Comparison of ENCODE assay signal across 16 mouse cellular contexts in genomic region chr7:24534301-24534700, GRCm38 (mm10). TPM values are rescaled to one million over a fixed set of nuclear protein-coding genes. Genes with fewer than 3 reads are reported as not detected.
A peak's percentile ranks its signal among the peaks of the same experiment; 100 is the strongest.
DNase-seq lines count a peak whose midpoint lies in the region; ATAC-seq and TF ChIP-seq lines count a peak whose summit lies in the region.
"Had no signal": no experiment of that assay in that cellular context is flagged by ENCODE, and none has a peak within 500 bp of the region (broad histone marks: within the 10 kb centered on the region; RNA-seq: fewer than 3 reads in every experiment).

No protein-coding gene starts in this region.

- ATAC-seq in heart, embryonic 12.5 days (ENCODE audit: insufficient number of reproducible peaks, low FRiP score), result no peak
- ATAC-seq in embryonic facial prominence, embryonic 14.5 days (ENCODE audit: low read depth), result no peak
- no peak for ATAC-seq in limb, embryonic 14.5 days (ENCODE audit: low FRiP score, low read depth)
- ATAC-seq: activated CD4-positive, CD25-positive, alpha-beta regulatory T cell, adult 4 months; CD4-positive, CD25-positive, alpha-beta regulatory T cell, adult 4 months had no signal

- peaks cover 20% of the 10 kb centered on the region for H3K4me1 ChIP-seq in heart, embryonic 12.5 days (replicated peaks)
- H3K4me1 ChIP-seq in ES-Bruce4 (ENCODE audit: control insufficient read depth, insufficient read depth, low read length), result no peaks in the 10 kb centered on the region
- H3K4me1 ChIP-seq in embryonic facial prominence, embryonic 14.5 days (ENCODE audit: control insufficient read depth, insufficient read depth, low read length), result peaks cover 14% of the 10 kb centered on the region
- peaks cover 25% of the 10 kb centered on the region for H3K4me1 ChIP-seq in limb, embryonic 14.5 days (ENCODE audit: control insufficient read depth, insufficient read depth, low read length)
- peaks cover 21% of the 10 kb centered on the region for H3K4me1 ChIP-seq in thymus, adult 2 months (replicated peaks; ENCODE audit: control insufficient read depth, insufficient read depth, low read length)

- 0 out of 2 replicates have a peak, but pooled peaks cover 3% of the 10 kb centered on the region for H3K9me3 ChIP-seq in heart, embryonic 12.5 days (replicated peaks)
- H3K9me3 ChIP-seq in ES-Bruce4 (replicated peaks; ENCODE audit: control insufficient read depth, insufficient read depth, low read length, poor library complexity, severe bottlenecking), result no peaks in the 10 kb centered on the region
- H3K9me3 ChIP-seq in embryonic facial prominence, embryonic 14.5 days (ENCODE audit: control insufficient read depth, low read length), result no peaks in the 10 kb centered on the region
- H3K9me3 ChIP-seq in limb, embryonic 14.5 days (ENCODE audit: control insufficient read depth, low read length), result no peaks in the 10 kb centered on the region
- H3K9me3 ChIP-seq: embryonic facial prominence, embryonic 15.5 days; liver, embryonic 15.5 days had no signal

- H3K4me2 ChIP-seq in heart, embryonic 12.5 days, result peak overlapping the region; percentile 51
- H3K4me2 ChIP-seq in embryonic facial prominence, embryonic 14.5 days (ENCODE audit: low read depth, low read length), result no peak overlapping the region
- H3K4me2 ChIP-seq in limb, embryonic 14.5 days (replicated peaks; ENCODE audit: low read depth, low read length, severe bottlenecking), result 0 out of 2 replicates have a peak overlapping the region, but pooled peaks have one; percentile 3
- H3K4me2 ChIP-seq: embryonic facial prominence, embryonic 15.5 days; liver, embryonic 15.5 days had no signal

- H3K4me3 ChIP-seq in heart, embryonic 12.5 days, result peak overlapping the region; percentile 6; the same call in 1 of the 2 replicates
- H3K4me3 ChIP-seq in ES-Bruce4 (ENCODE audit: low read depth, low read length), result peak overlapping the region; percentile 61
- 0 out of 2 replicates have a peak overlapping the region, but pooled peaks have one; percentile 3 for H3K4me3 ChIP-seq in embryonic facial prominence, embryonic 14.5 days (ENCODE audit: low read depth, low read length)
- H3K4me3 ChIP-seq in limb, embryonic 14.5 days (replicated peaks; ENCODE audit: low read length), result no peak overlapping the region
- no peak overlapping the region for H3K4me3 ChIP-seq in thymus, adult 2 months (ENCODE audit: control insufficient read depth, insufficient read depth, low read length)
- H3K4me3 ChIP-seq: embryonic facial prominence, embryonic 15.5 days; liver, embryonic 15.5 days had no signal

- peaks cover 39% of the 10 kb centered on the region for H3K36me3 ChIP-seq in heart, embryonic 12.5 days
- no peaks in the 10 kb centered on the region for H3K36me3 ChIP-seq in ES-Bruce4 (ENCODE audit: control insufficient read depth, insufficient read depth, low read length, poor library complexity, severe bottlenecking)
- H3K36me3 ChIP-seq in embryonic facial prominence, embryonic 14.5 days (ENCODE audit: control insufficient read depth, insufficient read depth, low read length), result peaks cover 36% of the 10 kb centered on the region
- peaks cover 40% of the 10 kb centered on the region for H3K36me3 ChIP-seq in limb, embryonic 14.5 days (ENCODE audit: control insufficient read depth, insufficient read depth, low read length)
- peaks cover 7% of the 10 kb centered on the region; the same call in 1 of the 2 replicates for H3K36me3 ChIP-seq in thymus, adult 2 months (ENCODE audit: control insufficient read depth, insufficient read depth, low read length)

- H3K9ac ChIP-seq in heart, embryonic 12.5 days, result 0 out of 2 replicates have a peak overlapping the region, but pooled peaks have one; percentile 38
- peak overlapping the region; percentile 54 for H3K9ac ChIP-seq in ES-Bruce4 (ENCODE audit: low read depth, poor library complexity, severe bottlenecking)
- peak overlapping the region; percentile 19; the same call in 1 of the 2 replicates for H3K9ac ChIP-seq in embryonic facial prominence, embryonic 14.5 days (ENCODE audit: low read depth, low read length)
- no peak overlapping the region for H3K9ac ChIP-seq in limb, embryonic 14.5 days (ENCODE audit: low read depth, low read length, severe bottlenecking)
- H3K9ac ChIP-seq: embryonic facial prominence, embryonic 15.5 days; liver, embryonic 15.5 days had no signal

- TF ChIP-seq POLR2A in ES-Bruce4 (IDR thresholded peaks at IDR 0.05; ENCODE audit: insufficient read depth, low read length), result no peak
- no peak for TF ChIP-seq POLR2A in limb, embryonic 14.5 days (IDR thresholded peaks at IDR 0.05; ENCODE audit: borderline replicate concordance, extremely low read depth, insufficient read depth, insufficient read length)
- TF ChIP-seq POLR2A in thymus, adult 2 months (IDR thresholded peaks at IDR 0.05; ENCODE audit: control insufficient read depth, extremely low read depth, insufficient read depth, low read length, poor library complexity), result no peak

- H3K27ac ChIP-seq in heart, embryonic 12.5 days (ENCODE audit: poor library complexity, severe bottlenecking), result no peak overlapping the region
- H3K27ac ChIP-seq in ES-Bruce4 (ENCODE audit: insufficient read depth, low read length), result no peak overlapping the region
- no peak overlapping the region for H3K27ac ChIP-seq in embryonic facial prominence, embryonic 14.5 days (replicated peaks; ENCODE audit: low read depth, low read length)
- no peak overlapping the region for H3K27ac ChIP-seq in limb, embryonic 14.5 days (replicated peaks; ENCODE audit: low read depth, low read length)
- H3K27ac ChIP-seq in thymus, adult 2 months (ENCODE audit: control insufficient read depth, insufficient read depth, low read length), result no peak overlapping the region
- H3K27ac ChIP-seq: embryonic facial prominence, embryonic 15.5 days; liver, embryonic 15.5 days had no signal

- no peak for TF ChIP-seq CTCF in ES-Bruce4 (IDR thresholded peaks at IDR 0.05; ENCODE audit: low read depth, low read length)
- TF ChIP-seq CTCF in thymus, adult 2 months (IDR thresholded peaks at IDR 0.05; ENCODE audit: borderline replicate concordance, control insufficient read depth, extremely low read depth, insufficient read depth, low read length, poor library complexity), result no peak

- 36% methylated on average over 19 of the region's 19 CpGs for WGBS in heart, embryonic 12.5 days
- 26% methylated on average over 14 of the region's 19 CpGs for WGBS in embryonic facial prominence, embryonic 14.5 days
- WGBS in limb, embryonic 14.5 days, result 28% methylated on average over 16 of the region's 19 CpGs
- WGBS in thymus, adult 2 months, result 95% methylated on average over 19 of the region's 19 CpGs

- no peak for DNase-seq in heart, adult 18-20 months
- no peak for DNase-seq in embryonic facial prominence, embryonic 14.5 days (ENCODE audit: low spot score)
- DNase-seq in limb, embryonic 14.5 days (ENCODE audit: low spot score), result no peak
- DNase-seq in thymus, adult 2 months, result no peak
- DNase-seq in gastrocnemius, adult 18-20 months (ENCODE audit: low spot score), result no peak
- no peak for DNase-seq in kidney, adult 8-10 months
- DNase-seq: gastrocnemius, postnatal 25 days; retina, postnatal 1 day had no signal

- no peak for TF ChIP-seq EP300 in ES-Bruce4 (IDR thresholded peaks at IDR 0.05; ENCODE audit: insufficient read depth, low read depth, low read length)

- H3K27me3 ChIP-seq in heart, embryonic 12.5 days (replicated peaks), result peaks cover 14% of the 10 kb centered on the region
- no peaks in the 10 kb centered on the region for H3K27me3 ChIP-seq in ES-Bruce4 (ENCODE audit: control insufficient read depth, insufficient read depth, low read length, poor library complexity, severe bottlenecking)
- no peaks in the 10 kb centered on the region; the same call in 1 of the 2 replicates for H3K27me3 ChIP-seq in embryonic facial prominence, embryonic 14.5 days (replicated peaks; ENCODE audit: control insufficient read depth, insufficient read depth, low read length)
- H3K27me3 ChIP-seq in limb, embryonic 14.5 days (ENCODE audit: control insufficient read depth, insufficient read depth, low read length), result no peaks in the 10 kb centered on the region
- H3K27me3 ChIP-seq in thymus, adult 2 months (ENCODE audit: control insufficient read depth, insufficient read depth, low read length), result no peaks in the 10 kb centered on the region
- H3K27me3 ChIP-seq: embryonic facial prominence, embryonic 15.5 days; liver, embryonic 15.5 days had no signal

RNA-seq across cellular contexts. Expression of gene Irgq, which starts 3.8 kb away (rescaled TPM):
- polyA plus RNA-seq in heart, embryonic 12.5 days (2016; fragmentation: Nextera tagmentation; extraction: Ambion mirVana), result 9.0 TPM in 2 replicates
- 10 to 100 TPM; 15.3 to 18.3 TPM for total RNA-seq in heart, adult 18-20 months (2021)
- polyA plus RNA-seq in ES-Bruce4 (2011; ENCODE audit: insufficient read depth, insufficient read length, low read depth, missing spikeins), result 7.2 and 8.2 TPM in 2 replicates
- 11.4 and 12.0 TPM in 2 replicates for polyA plus RNA-seq in embryonic facial prominence, embryonic 14.5 days (2014; fragmentation: Nextera tagmentation; extraction: Ambion mirVana)
- 16.3 and 21.9 TPM in 2 replicates for polyA plus RNA-seq in limb, embryonic 14.5 days (2012; rRNA removed)
- polyA plus RNA-seq in limb, embryonic 14.5 days (2014; fragmentation: Nextera tagmentation; extraction: Ambion mirVana), result 10.7 TPM in 2 replicates
- 34.7 and 36.6 TPM in 2 replicates for polyA plus RNA-seq in thymus, adult 2 months (2012; rRNA removed)
- 10 to 100 TPM; 11.5 to 16.2 TPM for total RNA-seq in gastrocnemius, adult 18-20 months (2021)

RNA-seq across cellular contexts. Expression of gene Pinlyp, which starts 11.6 kb away (rescaled TPM):
- not detected in 2 replicates for polyA plus RNA-seq in heart, embryonic 12.5 days (2016; fragmentation: Nextera tagmentation; extraction: Ambion mirVana)
- total RNA-seq in heart, adult 18-20 months (2021), result not detected
- 1.1 TPM in 1 of 2 replicates, not detected in the other for polyA plus RNA-seq in ES-Bruce4 (2011; ENCODE audit: insufficient read depth, insufficient read length, low read depth, missing spikeins)
- polyA plus RNA-seq in embryonic facial prominence, embryonic 14.5 days (2014; fragmentation: Nextera tagmentation; extraction: Ambion mirVana), result 0.34 and 1.5 TPM in 2 replicates
- polyA plus RNA-seq in limb, embryonic 14.5 days (2012; rRNA removed), result 0.35 and 0.51 TPM in 2 replicates
- polyA plus RNA-seq in limb, embryonic 14.5 days (2014; fragmentation: Nextera tagmentation; extraction: Ambion mirVana), result 1.7 and 2.0 TPM in 2 replicates
- 3.6 and 5.4 TPM in 2 replicates for polyA plus RNA-seq in thymus, adult 2 months (2012; rRNA removed)
- total RNA-seq in gastrocnemius, adult 18-20 months (2021), result not detected
- total RNA-seq: gastrocnemius, postnatal 25 days; layer of hippocampus, postnatal 14 days had no signal
- polyA plus RNA-seq: activated CD4-positive, CD25-positive, alpha-beta regulatory T cell, adult 4 months; CD4-positive, CD25-positive, alpha-beta regulatory T cell, adult 4 months; intestine, embryonic 14.5 days; liver, embryonic 15.5 days had no signal

RNA-seq across cellular contexts. Expression of gene Xrcc1, which starts 11.8 kb away (rescaled TPM):
- 70.5 and 71.7 TPM in 2 replicates for polyA plus RNA-seq in heart, embryonic 12.5 days (2016; fragmentation: Nextera tagmentation; extraction: Ambion mirVana)
- 10 to 100 TPM; 21.7 to 23.9 TPM for total RNA-seq in heart, adult 18-20 months (2021)
- 84.8 and 85.8 TPM in 2 replicates for polyA plus RNA-seq in ES-Bruce4 (2011; ENCODE audit: insufficient read depth, insufficient read length, low read depth, missing spikeins)
- 88.4 and 97.9 TPM in 2 replicates for polyA plus RNA-seq in embryonic facial prominence, embryonic 14.5 days (2014; fragmentation: Nextera tagmentation; extraction: Ambion mirVana)
- 133 and 155 TPM in 2 replicates for polyA plus RNA-seq in limb, embryonic 14.5 days (2012; rRNA removed)
- polyA plus RNA-seq in limb, embryonic 14.5 days (2014; fragmentation: Nextera tagmentation; extraction: Ambion mirVana), result 103 and 106 TPM in 2 replicates
- 115 and 116 TPM in 2 replicates for polyA plus RNA-seq in thymus, adult 2 months (2012; rRNA removed)
- 10 to 100 TPM; 16.5 to 20.1 TPM for total RNA-seq in gastrocnemius, adult 18-20 months (2021)

RNA-seq across cellular contexts. Expression of gene AC161166.1, which starts 22.0 kb away (rescaled TPM):
- polyA plus RNA-seq in heart, embryonic 12.5 days (2016; fragmentation: Nextera tagmentation; extraction: Ambion mirVana), result 0.37 and 0.40 TPM in 2 replicates
- total RNA-seq in heart, adult 18-20 months (2021), result not detected
- polyA plus RNA-seq in ES-Bruce4 (2011; ENCODE audit: insufficient read depth, insufficient read length, low read depth, missing spikeins), result not detected in 2 replicates
- 0.19 and 0.22 TPM in 2 replicates for polyA plus RNA-seq in embryonic facial prominence, embryonic 14.5 days (2014; fragmentation: Nextera tagmentation; extraction: Ambion mirVana)
- polyA plus RNA-seq in limb, embryonic 14.5 days (2012; rRNA removed), result not detected in 2 replicates
- 0.19 TPM in 1 of 2 replicates, not detected in the other for polyA plus RNA-seq in limb, embryonic 14.5 days (2014; fragmentation: Nextera tagmentation; extraction: Ambion mirVana)
- polyA plus RNA-seq in thymus, adult 2 months (2012; rRNA removed), result 0.08 TPM in 1 of 2 replicates, not detected in the other
- not detected for total RNA-seq in gastrocnemius, adult 18-20 months (2021)
- total RNA-seq: gastrocnemius, postnatal 25 days; layer of hippocampus, postnatal 14 days had no signal
- polyA plus RNA-seq: CD4-positive, CD25-positive, alpha-beta regulatory T cell, adult 4 months; liver, embryonic 15.5 days had no signal

RNA-seq across cellular contexts. Expression of gene Zfp428, which starts 27.5 kb away (rescaled TPM):
- polyA plus RNA-seq in heart, embryonic 12.5 days (2016; fragmentation: Nextera tagmentation; extraction: Ambion mirVana), result 31.9 and 35.8 TPM in 2 replicates
- 10 to 100 TPM; 13.3 to 20.8 TPM for total RNA-seq in heart, adult 18-20 months (2021)
- polyA plus RNA-seq in ES-Bruce4 (2011; ENCODE audit: insufficient read depth, insufficient read length, low read depth, missing spikeins), result 12.3 and 13.1 TPM in 2 replicates
- 31.3 and 36.6 TPM in 2 replicates for polyA plus RNA-seq in embryonic facial prominence, embryonic 14.5 days (2014; fragmentation: Nextera tagmentation; extraction: Ambion mirVana)
- 67.8 and 77.5 TPM in 2 replicates for polyA plus RNA-seq in limb, embryonic 14.5 days (2012; rRNA removed)
- 29.6 and 33.3 TPM in 2 replicates for polyA plus RNA-seq in limb, embryonic 14.5 days (2014; fragmentation: Nextera tagmentation; extraction: Ambion mirVana)
- 14.4 and 18.7 TPM in 2 replicates for polyA plus RNA-seq in thymus, adult 2 months (2012; rRNA removed)
- total RNA-seq in gastrocnemius, adult 18-20 months (2021), result 1 to 10 TPM; 4.1 to 4.5 TPM
- polyA plus RNA-seq: activated CD4-positive, CD25-positive, alpha-beta regulatory T cell, adult 4 months had no signal

Comparison
In these comparisons a context has a peak if more than half of its experiments do, and no peak if none do; other contexts are left out.
1. H3K4me3 ChIP-seq: peak in heart, embryonic 12.5 days (single experiment), ES-Bruce4 (single experiment) and embryonic facial prominence, embryonic 14.5 days (single experiment); none in limb, embryonic 14.5 days (single experiment) and thymus, adult 2 months (single experiment).